Mouse (Mus musculus): ENCODE data around the gene Ssh2. TPM values are rescaled to one million over a fixed set of nuclear protein-coding genes. Genes with fewer than 3 reads are reported as not detected.

Ssh2 gene
- total RNA-seq, 1 experiment, result 7.7 TPM

- in situ Hi-C loops (cut with MboI; ENCODE audit: low sequenced_read_pairs in 2 of 2, unreplicated experiment in 2 of 2), result no loop called here
Observed at GRCm38 (mm10) chr11:77451670-77452069, 235.6 kb downstream of the Ssh2 start.

GRCm38 (mm10) chr11:77453388-77453787 is 237.3 kb downstream of the Ssh2 start:
- no peak overlapping the region for H3K4me3 ChIP-seq (ENCODE audit: insufficient read depth in 1 of 2, low read depth in 1 of 2, low read length in 2 of 2, poor library complexity in 1 of 2, severe bottlenecking in 1 of 2)
- peaks cover 5 to 18% of the 10 kb centered on the region in 2 experiments; a peak in 3 of 4 replicates for H3K4me1 ChIP-seq (ENCODE audit: control insufficient read depth in 2 of 2, insufficient read depth in 2 of 2, low read length in 2 of 2, poor library complexity in 1 of 2)
- H3K27ac ChIP-seq (ENCODE audit: insufficient read depth, low read depth, low read length, poor library complexity, severe bottlenecking), result no peak overlapping the region
- no peak overlapping the region for H3K9ac ChIP-seq (ENCODE audit: insufficient read depth, low read depth, low read length, poor library complexity, severe bottlenecking)
- TF ChIP-seq ZNF384 (IDR thresholded peaks at IDR 0.05; ENCODE audit: low read depth, low read length), result no peak
- no peak for TF ChIP-seq ZC3H11A (IDR thresholded peaks at IDR 0.05; ENCODE audit: borderline replicate concordance, low read depth, low read length)
- TF ChIP-seq HCFC1 (IDR thresholded peaks at IDR 0.05; ENCODE audit: borderline replicate concordance, insufficient read depth, low read length), result no peak
- TF ChIP-seq CHD2 (IDR thresholded peaks at IDR 0.05; ENCODE audit: low read depth, low read length), result no peak
- no peak for TF ChIP-seq MAFK (IDR thresholded peaks at IDR 0.05; ENCODE audit: insufficient read depth, low read depth, low read length)
- H3K9me3 ChIP-seq (ENCODE audit: control insufficient read depth, insufficient read depth, low read depth, low read length), result no peaks in the 10 kb centered on the region
- 0 out of 2 replicates have a peak, but pooled peaks cover 3% of the 10 kb centered on the region for H3K36me3 ChIP-seq (ENCODE audit: control insufficient read depth, insufficient read depth, low read length, poor library complexity, severe bottlenecking)
- in situ Hi-C loops (cut with MboI; ENCODE audit: low sequenced_read_pairs in 2 of 2, unreplicated experiment in 2 of 2), result no loop called here
- no peak for DNase-seq (ENCODE audit: low read depth, low spot score)

More at GRCm38 (mm10) chr11:77451670-77452069, 235.6 kb downstream of the Ssh2 start:
- no peak overlapping the region for H3K9ac ChIP-seq (ENCODE audit: insufficient read depth, low read depth, low read length, poor library complexity, severe bottlenecking)
- 0 out of 2 replicates have a peak, but pooled peaks cover 3% of the 10 kb centered on the region for H3K36me3 ChIP-seq (ENCODE audit: control insufficient read depth, insufficient read depth, low read length, poor library complexity, severe bottlenecking)
- DNase-seq (ENCODE audit: low read depth, low spot score), result no peak
- no peak overlapping the region for H3K4me3 ChIP-seq (ENCODE audit: insufficient read depth in 1 of 2, low read depth in 1 of 2, low read length in 2 of 2, poor library complexity in 1 of 2, severe bottlenecking in 1 of 2)
- TF ChIP-seq ZNF384 (IDR thresholded peaks at IDR 0.05; ENCODE audit: low read depth, low read length) (no peak), HCFC1 (IDR thresholded peaks at IDR 0.05; ENCODE audit: borderline replicate concordance, insufficient read depth, low read length) (no peak), ZC3H11A (IDR thresholded peaks at IDR 0.05; ENCODE audit: borderline replicate concordance, low read depth, low read length) (no peak), CHD2 (IDR thresholded peaks at IDR 0.05; ENCODE audit: low read depth, low read length) (no peak), MAFK (IDR thresholded peaks at IDR 0.05; ENCODE audit: insufficient read depth, low read depth, low read length) (no peak)
- H3K9me3 ChIP-seq (ENCODE audit: control insufficient read depth, insufficient read depth, low read depth, low read length), result no peaks in the 10 kb centered on the region
- H3K27ac ChIP-seq (ENCODE audit: insufficient read depth, low read depth, low read length, poor library complexity, severe bottlenecking), result no peak overlapping the region
- H3K4me1 ChIP-seq (ENCODE audit: control insufficient read depth in 2 of 2, insufficient read depth in 2 of 2, low read length in 2 of 2, poor library complexity in 1 of 2), result peaks cover 5 to 20% of the 10 kb centered on the region in 2 experiments; a peak in 3 of 4 replicates

GRCm38 (mm10) chr11:77455770-77456510 is 239.9 kb downstream of the Ssh2 start:
- no peaks in the 10 kb centered on the region for H3K9me3 ChIP-seq (ENCODE audit: control insufficient read depth, insufficient read depth, low read depth, low read length)
- H3K4me1 ChIP-seq (ENCODE audit: control insufficient read depth in 2 of 2, insufficient read depth in 2 of 2, low read length in 2 of 2, poor library complexity in 1 of 2), result peaks cover 5 to 19% of the 10 kb centered on the region in 2 experiments; a peak in 3 of 4 replicates
- no peak overlapping the region for H3K27ac ChIP-seq (ENCODE audit: insufficient read depth, low read depth, low read length, poor library complexity, severe bottlenecking)
- no peak overlapping the region for H3K4me3 ChIP-seq (ENCODE audit: insufficient read depth in 1 of 2, low read depth in 1 of 2, low read length in 2 of 2, poor library complexity in 1 of 2, severe bottlenecking in 1 of 2)
- no peak for DNase-seq (ENCODE audit: low read depth, low spot score)
- no peak overlapping the region for H3K9ac ChIP-seq (ENCODE audit: insufficient read depth, low read depth, low read length, poor library complexity, severe bottlenecking)
- no peak for TF ChIP-seq MAFK (IDR thresholded peaks at IDR 0.05; ENCODE audit: insufficient read depth, low read depth, low read length)
- TF ChIP-seq HCFC1 (IDR thresholded peaks at IDR 0.05; ENCODE audit: borderline replicate concordance, insufficient read depth, low read length), result no peak
- TF ChIP-seq ZNF384 (IDR thresholded peaks at IDR 0.05; ENCODE audit: low read depth, low read length), result no peak
- TF ChIP-seq CHD2 (IDR thresholded peaks at IDR 0.05; ENCODE audit: low read depth, low read length), result no peak
- TF ChIP-seq ZC3H11A (IDR thresholded peaks at IDR 0.05; ENCODE audit: borderline replicate concordance, low read depth, low read length), result no peak
- no peaks in the 10 kb centered on the region for H3K36me3 ChIP-seq (ENCODE audit: control insufficient read depth, insufficient read depth, low read length, poor library complexity, severe bottlenecking)
- in situ Hi-C loops (cut with MboI; ENCODE audit: low sequenced_read_pairs in 2 of 2, unreplicated experiment in 2 of 2), result no loop called here

GRCm38 (mm10) chr11:77456866-77457265 is 240.8 kb downstream of the Ssh2 start:
- no peak overlapping the region for H3K27ac ChIP-seq (ENCODE audit: insufficient read depth, low read depth, low read length, poor library complexity, severe bottlenecking)
- H3K9ac ChIP-seq (ENCODE audit: insufficient read depth, low read depth, low read length, poor library complexity, severe bottlenecking), result no peak overlapping the region
- H3K9me3 ChIP-seq (ENCODE audit: control insufficient read depth, insufficient read depth, low read depth, low read length), result no peaks in the 10 kb centered on the region
- in situ Hi-C loops (cut with MboI; ENCODE audit: low sequenced_read_pairs in 2 of 2, unreplicated experiment in 2 of 2), result no loop called here
- no peak for TF ChIP-seq ZNF384 (IDR thresholded peaks at IDR 0.05; ENCODE audit: low read depth, low read length)
- TF ChIP-seq ZC3H11A (IDR thresholded peaks at IDR 0.05; ENCODE audit: borderline replicate concordance, low read depth, low read length), result no peak
- TF ChIP-seq MAFK (IDR thresholded peaks at IDR 0.05; ENCODE audit: insufficient read depth, low read depth, low read length), result no peak
- no peak for TF ChIP-seq HCFC1 (IDR thresholded peaks at IDR 0.05; ENCODE audit: borderline replicate concordance, insufficient read depth, low read length)
- no peak for TF ChIP-seq CHD2 (IDR thresholded peaks at IDR 0.05; ENCODE audit: low read depth, low read length)
- no peak overlapping the region for H3K4me3 ChIP-seq (ENCODE audit: insufficient read depth in 1 of 2, low read depth in 1 of 2, low read length in 2 of 2, poor library complexity in 1 of 2, severe bottlenecking in 1 of 2)
- H3K36me3 ChIP-seq (ENCODE audit: control insufficient read depth, insufficient read depth, low read length, poor library complexity, severe bottlenecking), result no peaks in the 10 kb centered on the region
- DNase-seq (ENCODE audit: low read depth, low spot score), result no peak
- H3K4me1 ChIP-seq (ENCODE audit: control insufficient read depth in 2 of 2, insufficient read depth in 2 of 2, low read length in 2 of 2, poor library complexity in 1 of 2), result peaks cover 5 to 19% of the 10 kb centered on the region in 2 experiments; a peak in 3 of 4 replicates

All from ES-E14 (cell line).